Mouse (Mus musculus) stomach, embryonic 14.5 days (tissue): ENCODE measurements around the gene Olfr872. TPM values are rescaled to one million over a fixed set of nuclear protein-coding genes. Genes with fewer than 3 reads are reported as not detected.

Experiments used
- ATAC-seq: fragments of 200-750 bp; cut with Nextera tagmentation; 2 replicates; pipeline ENCODE4 v1.8.0; 2017; ENCODE audit warnings: low read depth, moderate TSS enrichment; ENCODE audit not compliant: insufficient number of reproducible peaks, insufficient read depth, low FRiP score
- H3K27ac ChIP-seq: fragments of 300-500 bp; sonication (generic); 2 replicates; pipeline ENCODE4 v1.5.1; 2014; ENCODE audit warnings: mild to moderate bottlenecking, low read length, moderate library complexity, mixed read lengths
- H3K27me3 ChIP-seq: fragments of 300-500 bp; sonication (generic); 2 replicates; pipeline ENCODE4 v1.6.1; 2014; ENCODE audit warnings: low read length, control low read depth, mixed read lengths; ENCODE audit not compliant: control insufficient read depth, insufficient read depth
- H3K36me3 ChIP-seq: fragments of 300-500 bp; sonication (generic); 2 replicates; pipeline ENCODE4 v1.6.1; 2014; ENCODE audit warnings: mild to moderate bottlenecking, control low read depth, low read length, moderate library complexity, mixed read lengths; ENCODE audit not compliant: control insufficient read depth, insufficient read depth
- H3K4me1 ChIP-seq: fragments of 300-500 bp; sonication (generic); 2 replicates; pipeline ENCODE4 v1.6.1; 2014; ENCODE audit warnings: low read length, control low read depth, mixed read lengths; ENCODE audit not compliant: control insufficient read depth, insufficient read depth
- H3K4me2 ChIP-seq: fragments of 300-500 bp; sonication (generic); replicated peaks from 2 replicates; pipeline ENCODE4 v1.6.1; 2014; ENCODE audit warnings: low read depth, low read length, control low read depth
- H3K4me3 ChIP-seq: fragments of 300-500 bp; sonication (generic); 2 replicates; pipeline ENCODE4 v1.5.1; 2014; ENCODE audit warnings: low read depth, low read length, control low read depth
- H3K9ac ChIP-seq: fragments of 300-500 bp; sonication (generic); replicated peaks from 2 replicates; pipeline ENCODE4 v1.6.1; 2014; ENCODE audit warnings: low read depth, mild to moderate bottlenecking, control low read depth, low read length, moderate library complexity, mixed read lengths
- H3K9me3 ChIP-seq: fragments of 300-500 bp; sonication (generic); 2 replicates; pipeline ENCODE4 v1.6.1; 2016; ENCODE audit warnings: low read depth, low read length, control low read depth; ENCODE audit not compliant: control insufficient read depth
- WGBS: fragments of 180-500 bp; shearing (Covaris S2); extraction: QIAGEN DNeasy Blood & Tissue Kit; methylation state at CpG from one replicate; pipeline ENCODE4 v1.1.7; 2014; 5-methylcytosine and 5-hydroxymethylcytosine counted together
- polyA plus RNA-seq: library from polyadenylated mRNA; unstranded; fragments of >200 nt; fragmentation: Nextera tagmentation; extraction: Ambion mirVana; gene quantifications from 2 replicates; pipeline ENCODE4 v1.2.1, GENCODE M21; 2014

Olfr872 gene
- polyA plus RNA-seq, 1 experiment from 2014 or later, result not detected

GRCm38 (mm10) chr9:20298232-20298631 is 61.3 kb downstream of the Olfr872 start, which contains the start of gene Olfr873:
Gene Olfr873 (plus strand): TSS chr9:20298532.
- ATAC-seq, result no peak
- H3K27ac ChIP-seq, result no peak within 1 kb of the TSS
- H3K27me3 ChIP-seq, result no peaks in the 10 kb centered on the region
- H3K4me1 ChIP-seq, result no peaks in the 10 kb centered on the region
- no peak within 1 kb of the TSS for H3K4me3 ChIP-seq
- no peaks in the 10 kb centered on the region for H3K9me3 ChIP-seq
- WGBS, result 75% methylated on average over 1 of the region's 1 CpGs
- no peak within 1 kb of the TSS for H3K4me2 ChIP-seq
- no peak within 1 kb of the TSS for H3K9ac ChIP-seq
- no peaks in the 10 kb centered on the region for H3K36me3 ChIP-seq

Other genes with a start within 250 kb of the Olfr872 start
- not detected in 2 replicates for gene Olfr866, start 209.1 kb upstream of the Olfr872 start, polyA plus RNA-seq
- gene Olfr867, start 179.6 kb upstream of the Olfr872 start, polyA plus RNA-seq, result not detected in 2 replicates
- not detected in 2 replicates for gene Olfr868, start 138.5 kb upstream of the Olfr872 start, polyA plus RNA-seq
- not detected in 2 replicates for gene Olfr869, start 108.1 kb upstream of the Olfr872 start, polyA plus RNA-seq
- not detected in 2 replicates for gene Olfr870, start 63.1 kb upstream of the Olfr872 start, polyA plus RNA-seq
- not detected in 2 replicates for gene Olfr871, start 24.9 kb upstream of the Olfr872 start, polyA plus RNA-seq
- not detected in 2 replicates for gene Olfr39, start 45.2 kb downstream of the Olfr872 start, polyA plus RNA-seq
- gene Olfr873, start 61.4 kb downstream of the Olfr872 start, polyA plus RNA-seq, result not detected in 2 replicates
- gene Olfr18, start 99.0 kb downstream of the Olfr872 start, polyA plus RNA-seq, result not detected in 2 replicates
- 43.2 and 49.0 TPM in 2 replicates for gene Zfp560, start 148.1 kb downstream of the Olfr872 start, polyA plus RNA-seq
- gene Zfp26, start 223.0 kb downstream of the Olfr872 start, polyA plus RNA-seq, result 29.9 and 32.7 TPM in 2 replicates